Mouse (Mus musculus) hindbrain, embryonic 16.5 days (tissue): ENCODE data around the gene Eif4g3. TPM values are rescaled to one million over a fixed set of nuclear protein-coding genes. Genes with fewer than 3 reads are reported as not detected.

Experiments used
- ATAC-seq: fragments of 200-750 bp; cut with Nextera tagmentation; 2 replicates; pipeline ENCODE4 v1.8.0; 2017; ENCODE audit warnings: moderate TSS enrichment, moderate library complexity
- H3K27ac ChIP-seq: fragments of 300-500 bp; sonication (generic); 2 replicates; pipeline ENCODE4 v1.5.1; 2014; ENCODE audit warnings: low read depth, mild to moderate bottlenecking, control low read depth, low read length, moderate library complexity
- H3K27me3 ChIP-seq: fragments of 300-500 bp; sonication (generic); replicated peaks from 2 replicates; pipeline ENCODE4 v1.6.1; 2014; ENCODE audit warnings: low read length; ENCODE audit not compliant: control insufficient read depth, insufficient read depth
- H3K36me3 ChIP-seq: fragments of 300-500 bp; sonication (generic); 2 replicates; pipeline ENCODE4 v1.6.1; 2014; ENCODE audit warnings: mild to moderate bottlenecking, low read length, moderate library complexity, mixed read lengths; ENCODE audit not compliant: control insufficient read depth, insufficient read depth
- H3K4me1 ChIP-seq: fragments of 300-500 bp; sonication (generic); 2 replicates; pipeline ENCODE4 v1.6.1; 2014; ENCODE audit warnings: low read depth, low read length; ENCODE audit not compliant: control insufficient read depth, insufficient read depth
- H3K4me2 ChIP-seq: fragments of 300-500 bp; sonication (generic); 2 replicates; pipeline ENCODE4 v1.6.1; 2014; ENCODE audit warnings: mild to moderate bottlenecking, low read length, control low read depth, moderate library complexity
- H3K4me3 ChIP-seq: fragments of 300-500 bp; sonication (generic); 2 replicates; pipeline ENCODE4 v1.5.1; 2014; ENCODE audit warnings: mild to moderate bottlenecking, low read length, control low read depth, moderate library complexity
- H3K9ac ChIP-seq: fragments of 300-500 bp; sonication (generic); 2 replicates; pipeline ENCODE4 v1.6.1; 2014; ENCODE audit warnings: low read depth, mild to moderate bottlenecking, control low read depth, low read length, moderate library complexity
- H3K9me3 ChIP-seq: fragments of 300-500 bp; sonication (generic); 2 replicates; pipeline ENCODE4 v1.6.1; 2014; ENCODE audit warnings: mild to moderate bottlenecking, low read length, moderate library complexity; ENCODE audit not compliant: control insufficient read depth
- WGBS: fragments of 180-500 bp; shearing (Covaris S2); extraction: QIAGEN DNeasy Blood & Tissue Kit; methylation state at CpG from one replicate; pipeline ENCODE4 v1.1.7; 2014; 5-methylcytosine and 5-hydroxymethylcytosine counted together
- polyA plus RNA-seq: library from polyadenylated mRNA; unstranded; fragments of >200 nt; fragmentation: Nextera tagmentation; extraction: Ambion mirVana; gene quantifications from 2 replicates; pipeline ENCODE4 v1.2.1, GENCODE M21; 2015

The Eif4g3 gene
- polyA plus RNA-seq, 1 experiment from 2014 or later: 43.2 TPM

DNA sequence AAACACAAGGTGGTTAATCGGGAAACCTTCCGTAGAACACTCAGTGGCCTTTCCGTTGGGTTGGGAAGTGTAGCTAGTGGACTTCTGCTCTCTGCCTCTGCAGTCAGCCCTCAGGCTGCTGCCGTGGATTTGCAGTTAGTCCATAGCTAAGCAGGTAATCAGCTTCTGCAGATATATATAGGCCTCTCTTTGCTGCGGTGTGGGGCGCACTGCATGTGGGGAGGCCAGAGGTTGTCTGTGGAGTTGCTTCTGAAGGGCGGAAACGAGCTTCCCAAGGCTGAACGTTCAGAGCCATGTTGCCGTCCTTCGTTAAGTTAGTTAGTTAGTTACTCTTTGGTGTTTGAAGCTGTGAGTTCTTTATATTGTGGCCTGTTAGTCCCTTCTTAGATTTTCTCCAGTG, 80.3 kb downstream of the Eif4g3 start:
- no peak for ATAC-seq
- Histone ChIP-seq H3K4me1 (peaks cover 13% of the 10 kb centered on the region), H3K27me3 (no peaks in the 10 kb centered on the region), H3K9me3 (no peaks in the 10 kb centered on the region), H3K36me3 (no peaks in the 10 kb centered on the region), H3K4me3 (no peak overlapping the region), H3K9ac (no peak overlapping the region), H3K4me2 (no peak overlapping the region), H3K27ac (no peak overlapping the region)
- 88% methylated on average over 11 of the region's 11 CpGs for WGBS

GRCm38 (mm10) chr4:138073531-138073930, 80.7 kb downstream of the Eif4g3 start:
- Histone ChIP-seq H3K4me1 (peaks cover 10% of the 10 kb centered on the region), H3K27me3 (no peaks in the 10 kb centered on the region), H3K9me3 (no peaks in the 10 kb centered on the region), H3K4me3 (no peak overlapping the region), H3K27ac (no peak overlapping the region), H3K36me3 (no peaks in the 10 kb centered on the region), H3K4me2 (no peak overlapping the region), H3K9ac (no peak overlapping the region)
- 63% methylated on average over 7 of the region's 7 CpGs for WGBS
- peak; percentile 25; the same call in 1 of the 2 replicates for ATAC-seq

GRCm38 (mm10) chr4:138074896-138075584, 82.2 kb downstream of the Eif4g3 start:
- no peak for ATAC-seq
- no peaks in the 10 kb centered on the region for H3K36me3 ChIP-seq
- WGBS: 70% methylated on average over 6 of the region's 6 CpGs

DNA sequence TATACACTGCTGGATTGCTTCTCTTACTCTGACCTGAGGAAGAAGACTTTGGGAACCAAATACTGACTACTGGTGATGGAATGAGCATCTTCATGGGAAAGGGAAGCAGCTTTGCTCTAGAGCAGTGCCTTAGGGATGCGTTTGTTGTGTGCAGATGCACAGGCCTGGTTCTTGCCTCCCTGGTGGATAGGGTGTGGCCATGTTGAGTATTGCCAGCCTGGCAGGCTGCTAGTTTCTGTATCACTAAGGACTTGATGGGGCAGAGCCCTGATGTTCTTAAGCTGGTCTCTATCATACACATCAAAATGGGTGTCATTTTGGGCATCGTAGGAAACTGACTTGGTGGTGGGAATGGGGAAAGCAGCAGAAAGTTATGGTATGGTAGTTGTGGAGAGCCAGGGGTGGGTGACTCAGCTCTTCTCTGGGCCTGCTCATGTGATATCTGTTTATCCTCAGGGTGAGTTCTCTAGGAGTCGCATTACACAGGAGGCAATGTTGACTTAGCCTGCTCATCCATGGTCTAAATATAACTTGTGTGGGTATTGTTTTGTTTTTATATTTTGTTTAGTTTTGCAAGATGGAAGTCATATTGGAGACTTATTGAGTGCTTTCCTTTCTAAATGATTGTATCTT, 85.0 kb downstream of the Eif4g3 start:
- H3K27ac ChIP-seq: no peak overlapping the region
- WGBS: 94% methylated on average over 3 of the region's 3 CpGs
- ATAC-seq: no peak
- no peaks in the 10 kb centered on the region for H3K9me3 ChIP-seq
- H3K9ac ChIP-seq: no peak overlapping the region
- H3K4me3 ChIP-seq: no peak overlapping the region
- H3K36me3 ChIP-seq: 0 out of 2 replicates have a peak, but pooled peaks cover under 1% of the 10 kb centered on the region
- H3K27me3 ChIP-seq: no peaks in the 10 kb centered on the region
- H3K4me2 ChIP-seq: no peak overlapping the region
- peaks cover 6% of the 10 kb centered on the region for H3K4me1 ChIP-seq

More at GRCm38 (mm10) chr4:138074896-138075584, 82.2 kb downstream of the Eif4g3 start:
- Histone ChIP-seq H3K4me3 (no peak overlapping the region), H3K4me2 (no peak overlapping the region), H3K9me3 (no peaks in the 10 kb centered on the region), H3K27me3 (no peaks in the 10 kb centered on the region), H3K9ac (no peak overlapping the region), H3K27ac (no peak overlapping the region), H3K4me1 (peaks cover 8% of the 10 kb centered on the region; the same call in 1 of the 2 replicates)

DNA sequence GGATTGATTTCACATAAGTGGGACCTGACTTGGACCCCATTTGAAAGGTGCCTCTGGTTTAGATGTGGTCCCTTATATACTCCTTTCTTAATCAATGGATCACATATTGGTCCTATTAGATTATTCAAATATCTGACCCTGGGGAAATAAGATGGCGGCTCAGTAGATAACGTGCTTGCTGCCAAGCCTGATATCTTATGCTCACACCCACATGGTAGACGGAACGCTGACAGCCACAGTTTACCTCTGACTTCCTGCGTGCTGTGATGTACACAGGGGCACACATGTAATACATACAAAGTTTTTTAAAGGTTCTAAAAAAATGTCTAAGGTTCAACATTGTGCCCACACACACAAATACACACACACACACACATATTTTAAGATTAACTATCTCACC, 86.4 kb downstream of the Eif4g3 start:
- Histone ChIP-seq H3K9ac (no peak overlapping the region), H3K27ac (no peak overlapping the region), H3K36me3 (0 out of 2 replicates have a peak, but pooled peaks cover 2% of the 10 kb centered on the region), H3K4me3 (no peak overlapping the region), H3K4me1 (peaks cover 6% of the 10 kb centered on the region), H3K27me3 (no peaks in the 10 kb centered on the region), H3K9me3 (no peaks in the 10 kb centered on the region), H3K4me2 (no peak overlapping the region)
- 86% methylated on average over 5 of the region's 5 CpGs for WGBS
- no peak for ATAC-seq

DNA sequence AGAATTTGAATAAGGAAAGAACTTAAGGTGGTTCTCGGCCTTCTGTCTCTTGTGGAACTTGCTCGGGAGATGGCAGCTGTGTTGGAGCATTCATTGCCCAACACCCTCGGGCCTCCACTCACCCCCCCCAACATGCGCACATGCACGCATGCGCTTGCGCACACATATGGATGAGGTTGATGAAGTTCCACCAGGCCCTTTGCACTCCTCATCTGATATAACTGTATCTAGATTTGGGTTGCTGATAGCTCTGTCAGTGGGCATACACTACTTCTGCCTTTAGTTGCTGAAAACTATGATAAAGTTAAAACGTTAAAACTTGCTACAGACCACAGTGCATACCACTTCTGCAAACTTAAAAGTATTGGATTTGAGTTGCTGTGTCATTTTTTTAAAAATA, 89.6 kb downstream of the Eif4g3 start:
- H3K4me1 ChIP-seq: peaks cover 11% of the 10 kb centered on the region

DNA sequence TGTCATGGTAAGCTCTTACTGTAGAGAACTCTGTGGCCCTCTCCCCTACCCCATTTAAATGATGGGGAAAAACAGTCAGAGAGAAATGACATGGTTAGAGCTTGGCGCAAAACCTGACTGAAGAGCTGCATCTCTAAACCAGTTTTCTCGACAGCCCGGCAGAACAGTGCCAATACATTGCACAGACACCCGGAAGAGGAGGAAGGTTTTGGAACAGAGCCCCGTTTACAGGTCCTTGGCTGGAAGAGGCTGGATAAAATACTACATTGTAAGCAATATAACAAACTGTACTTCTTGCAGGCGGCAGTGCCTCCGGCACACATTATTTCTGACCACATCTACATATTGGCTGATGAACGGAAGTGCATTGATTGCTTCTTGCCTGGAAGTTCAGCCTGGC, 91.3 kb downstream of the Eif4g3 start:
- WGBS: 69% methylated on average over 8 of the region's 8 CpGs
- ATAC-seq: no peak
- H3K4me3 ChIP-seq: no peak overlapping the region
- no peak overlapping the region for H3K9ac ChIP-seq
- peaks cover 11% of the 10 kb centered on the region for H3K4me1 ChIP-seq
- H3K36me3 ChIP-seq: 0 out of 2 replicates have a peak, but pooled peaks cover 2% of the 10 kb centered on the region
- no peaks in the 10 kb centered on the region for H3K27me3 ChIP-seq
- no peaks in the 10 kb centered on the region for H3K9me3 ChIP-seq
- no peak overlapping the region for H3K27ac ChIP-seq
- no peak overlapping the region for H3K4me2 ChIP-seq

More for the DNA sequence above, 89.6 kb downstream of the Eif4g3 start:
- WGBS: 75% methylated on average over 8 of the region's 8 CpGs
- Histone ChIP-seq H3K4me3 (no peak overlapping the region), H3K9ac (no peak overlapping the region), H3K27me3 (no peaks in the 10 kb centered on the region), H3K4me2 (no peak overlapping the region), H3K27ac (no peak overlapping the region), H3K36me3 (0 out of 2 replicates have a peak, but pooled peaks cover 2% of the 10 kb centered on the region), H3K9me3 (no peaks in the 10 kb centered on the region)
- no peak for ATAC-seq

DNA sequence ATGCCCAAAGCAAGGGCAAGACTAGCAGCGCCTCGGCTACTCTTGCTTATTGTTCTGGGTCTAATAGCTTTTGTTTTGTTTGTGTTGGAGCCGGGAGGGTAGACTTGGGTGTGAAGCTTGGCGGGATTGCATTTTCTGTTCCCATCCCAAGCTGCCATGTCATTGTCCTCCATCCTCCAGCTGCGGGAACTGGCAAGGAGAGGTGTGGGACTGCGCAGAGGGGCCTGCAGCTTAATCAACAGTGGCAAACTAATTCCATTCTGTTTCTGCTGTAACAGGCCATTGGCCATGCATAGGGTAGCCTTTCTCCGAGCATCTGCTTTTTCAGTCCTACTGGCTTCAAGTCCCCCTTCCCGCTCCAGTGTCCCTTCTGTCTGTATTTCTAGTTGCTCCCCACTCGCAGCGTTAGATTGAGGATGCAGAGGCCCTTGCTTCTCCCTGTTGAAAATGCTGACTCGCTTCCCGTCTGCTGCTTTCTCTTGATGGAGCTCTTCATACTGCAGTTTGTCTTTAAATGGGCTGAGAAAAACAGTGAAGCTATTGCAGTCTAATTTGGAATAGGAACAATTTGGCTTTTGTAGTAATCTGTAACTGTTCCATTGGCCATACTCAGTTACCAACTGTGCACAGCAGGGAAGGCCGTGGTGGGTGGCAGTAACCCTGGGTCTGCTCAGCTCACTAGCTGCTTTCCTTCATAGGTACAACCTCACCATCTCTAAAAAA, 92.2 kb downstream of the Eif4g3 start:
- Histone ChIP-seq H3K4me2 (no peak overlapping the region), H3K27me3 (no peaks in the 10 kb centered on the region), H3K36me3 (0 out of 2 replicates have a peak, but pooled peaks cover 2% of the 10 kb centered on the region), H3K4me1 (peaks cover 11% of the 10 kb centered on the region), H3K27ac (peak overlapping the region; percentile 41), H3K4me3 (no peak overlapping the region), H3K9me3 (no peaks in the 10 kb centered on the region), H3K9ac (no peak overlapping the region)
- 0 out of 2 replicates have a peak, but pooled peaks have one; percentile 25 for ATAC-seq
- 52% methylated on average over 13 of the region's 13 CpGs for WGBS

GRCm38 (mm10) chr4:138086949-138087348, 94.1 kb downstream of the Eif4g3 start:
- Histone ChIP-seq H3K4me2 (no peak overlapping the region), H3K4me1 (peaks cover 11% of the 10 kb centered on the region), H3K4me3 (no peak overlapping the region), H3K36me3 (0 out of 2 replicates have a peak, but pooled peaks cover 2% of the 10 kb centered on the region), H3K27ac (no peak overlapping the region), H3K9ac (no peak overlapping the region), H3K9me3 (no peaks in the 10 kb centered on the region), H3K27me3 (no peaks in the 10 kb centered on the region)
- ATAC-seq: no peak
- 75% methylated on average over 5 of the region's 5 CpGs for WGBS
